ENCODE assay signal across 8 mouse cellular contexts in the genomic region with DNA sequence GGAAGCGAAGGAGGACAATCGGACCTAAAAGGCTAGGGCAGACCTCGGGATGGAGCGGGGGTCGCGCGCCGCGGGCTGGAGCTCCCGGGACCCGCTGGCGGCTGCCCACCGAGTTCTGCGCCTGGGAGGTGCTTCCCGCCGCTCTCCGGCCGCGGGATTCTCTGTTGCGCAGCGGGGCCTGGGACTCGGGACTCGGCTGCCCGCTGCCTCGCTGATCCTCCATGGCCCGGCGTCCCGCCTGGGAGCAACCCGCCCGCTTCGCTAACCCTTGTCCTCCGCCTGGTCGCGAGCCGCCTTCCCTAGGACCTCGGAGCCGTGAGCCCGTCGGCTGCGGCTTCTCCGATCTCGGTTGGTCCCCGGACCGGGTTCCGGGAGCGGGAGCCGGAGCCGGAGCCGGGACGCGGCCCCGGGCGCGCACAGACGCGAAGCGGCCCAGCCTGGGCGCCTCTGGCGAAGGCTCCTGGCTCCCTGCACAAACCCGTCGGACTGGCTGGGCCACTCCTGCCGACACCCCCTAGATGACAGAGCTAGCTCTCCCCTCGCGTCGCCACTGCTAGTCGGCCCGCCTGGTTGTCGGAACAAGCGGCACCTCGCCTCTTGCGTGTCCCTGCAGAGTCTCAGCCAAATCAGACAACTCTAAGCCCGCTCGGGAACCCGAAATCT. TPM values are rescaled to one million over a fixed set of nuclear protein-coding genes. Genes with fewer than 3 reads are reported as not detected.
A peak's percentile ranks its signal among the peaks of the same experiment; 100 is the strongest.
DNase-seq lines count a peak whose midpoint lies in the region; ATAC-seq lines count a peak whose summit lies in the region.

No protein-coding gene starts in this region.

- intact Hi-C loops in left cerebral cortex, postnatal 14 days (cut with DNase I): loop anchor here (5.0 kb wide), 1 partner anchor 1084 kb away; no protein-coding TSS in a partner anchor

- peaks cover 61% of the 10 kb centered on the region for H3K4me1 ChIP-seq in megakaryocyte, embryonic 14.5 days
- H3K4me1 ChIP-seq in liver, embryonic 12.5 days: peaks cover 14% of the 10 kb centered on the region
- peaks cover 46% of the 10 kb centered on the region for H3K4me1 ChIP-seq in neural tube, embryonic 13.5 days (replicated peaks)

- no peak overlapping the region for H3K27ac ChIP-seq in liver, embryonic 12.5 days
- peak overlapping the region; percentile 87 for H3K27ac ChIP-seq in neural tube, embryonic 13.5 days (replicated peaks)

- ATAC-seq in megakaryocyte, adult 5-6 weeks (ENCODE audit: poor library complexity, severe bottlenecking): no peak
- no peak for ATAC-seq in liver, embryonic 12.5 days
- peak; percentile 37 for ATAC-seq in neural tube, embryonic 13.5 days (ENCODE audit: low read depth)

- peak overlapping the region; percentile 93 for H3K4me3 ChIP-seq in megakaryocyte, embryonic 14.5 days (replicated peaks)
- peak overlapping the region; percentile 48 for H3K4me3 ChIP-seq in liver, embryonic 12.5 days
- peak overlapping the region; percentile 43 for H3K4me3 ChIP-seq in neural tube, embryonic 13.5 days

- H3K27me3 ChIP-seq in megakaryocyte, embryonic 14.5 days (replicated peaks): peaks cover 94% of the 10 kb centered on the region
- peaks cover 96% of the 10 kb centered on the region for H3K27me3 ChIP-seq in liver, embryonic 12.5 days (replicated peaks)
- peaks cover 67% of the 10 kb centered on the region for H3K27me3 ChIP-seq in neural tube, embryonic 13.5 days

- peak overlapping the region; percentile 64 for H3K4me2 ChIP-seq in liver, embryonic 12.5 days
- H3K4me2 ChIP-seq in neural tube, embryonic 13.5 days: peak overlapping the region; percentile 55

- H3K36me3 ChIP-seq in megakaryocyte, embryonic 14.5 days (replicated peaks; ENCODE audit: low read length): no peaks in the 10 kb centered on the region
- H3K36me3 ChIP-seq in liver, embryonic 12.5 days: no peaks in the 10 kb centered on the region
- no peaks in the 10 kb centered on the region for H3K36me3 ChIP-seq in neural tube, embryonic 13.5 days

- under 1% methylated on average over 61 of the region's 74 CpGs for WGBS in liver, embryonic 12.5 days (ENCODE audit: insufficient replicate concordance)
- under 1% methylated on average over 71 of the region's 74 CpGs for whole genome bisulfite sequencing in neural tube, embryonic 13.5 days

- H3K9ac ChIP-seq in liver, embryonic 12.5 days: no peak overlapping the region
- peak overlapping the region; percentile 74 for H3K9ac ChIP-seq in neural tube, embryonic 13.5 days

- DNase-seq in embryo, embryonic 9.5 days (ENCODE audit: extremely low spot score): peak; percentile 76
- peak; percentile 39 for DNase-seq in heart, postnatal 4 days
- DNase-seq in T-cell, adult 2 months (ENCODE audit: low spot score): no peak
- no peak for DNase-seq in left cerebral cortex, postnatal 14 days (ENCODE audit: low spot score in 2 of 2)

- H3K9me3 ChIP-seq in megakaryocyte, embryonic 14.5 days: peaks cover 4% of the 10 kb centered on the region; the same call in 1 of the 2 replicates
- no peaks in the 10 kb centered on the region for H3K9me3 ChIP-seq in liver, embryonic 12.5 days (replicated peaks)
- H3K9me3 ChIP-seq in neural tube, embryonic 13.5 days: no peaks in the 10 kb centered on the region

RNA-seq across cellular contexts. Expression of a gene that starts 6.9 kb away (rescaled TPM):
- not detected in 2 replicates for polyA plus RNA-seq in megakaryocyte, embryonic 14.5 days (2012; ENCODE audit: insufficient read depth, low replicate concordance)
- 0.36 TPM in 1 of 2 replicates, not detected in the other for total RNA-seq in megakaryocyte, adult 5-6 weeks (2015)
- 0.07 TPM in 1 of 2 replicates, not detected in the other for total RNA-seq in megakaryocyte, adult 5-6 weeks (2017)
- total RNA-seq in heart, postnatal 4 days (2021): under 1 TPM in 1 of 2 experiments, not detected in 1; 0.27 TPM
- polyA plus RNA-seq in liver, embryonic 12.5 days (2016; fragmentation: Nextera tagmentation; extraction: Ambion mirVana): 0.07 TPM in 2 replicates
- polyA plus RNA-seq in neural tube, embryonic 13.5 days (2015; fragmentation: Nextera tagmentation; extraction: Ambion mirVana): 11.6 and 13.7 TPM in 2 replicates
- under 1 TPM; 0.44 TPM for total RNA-seq in left cerebral cortex, postnatal 14 days (2021)

Comparison
In these comparisons a context has a peak if more than half of its experiments do, and no peak if none do; other contexts are left out.
1. H3K4me3 ChIP-seq: peak in every context shown above with its lines; median percentile 93 in megakaryocyte, embryonic 14.5 days; 48 in liver, embryonic 12.5 days; 43 in neural tube, embryonic 13.5 days.
2. DNase-seq: peak in embryo, embryonic 9.5 days (single experiment) and heart, postnatal 4 days (single experiment); none in T-cell, adult 2 months (single experiment) and left cerebral cortex, postnatal 14 days (0 of 2).